Mouse (Mus musculus): ENCODE results near the gene Cntnap2. TPM values are rescaled to one million over a fixed set of nuclear protein-coding genes. Genes with fewer than 3 reads are reported as not detected.

The Cntnap2 gene
- polyA plus RNA-seq, 1 experiment: not detected

GRCm38 (mm10) chr6:45413629-45414028 lies 354.5 kb downstream of the Cntnap2 start:
- Histone ChIP-seq H3K4me2 (ENCODE audit: low read depth) (no peak overlapping the region), H3K79me2 (ENCODE audit: control insufficient read depth, insufficient read depth) (no peaks in the 10 kb centered on the region), H3K27me3 (ENCODE audit: control insufficient read depth, insufficient read depth, insufficient read length) (no peaks in the 10 kb centered on the region), H3K4me3 (no peak overlapping the region), H3ac (ENCODE audit: control insufficient read depth, insufficient read length) (no peak overlapping the region), H3K36me3 (ENCODE audit: control insufficient read depth, insufficient read depth) (no peaks in the 10 kb centered on the region)
- TF ChIP-seq MAX (IDR thresholded peaks at IDR 0.05; ENCODE audit: low read depth) (no peak), MYOD1 (IDR thresholded peaks at IDR 0.05; ENCODE audit: control insufficient read depth in 1 of 3, insufficient read length in 2 of 3, low read depth in 2 of 3) (no peak), TCF3 (IDR thresholded peaks at IDR 0.05; ENCODE audit: insufficient read length, low read depth) (no peak), CEBPB (IDR thresholded peaks at IDR 0.05; ENCODE audit: insufficient read depth, poor library complexity, severe bottlenecking) (no peak), TCF12 (IDR thresholded peaks at IDR 0.05; ENCODE audit: insufficient read depth, poor library complexity, severe bottlenecking) (no peak), REST (IDR thresholded peaks at IDR 0.05; ENCODE audit: insufficient read depth, insufficient read length) (no peak), USF1 (IDR thresholded peaks at IDR 0.05; ENCODE audit: low read depth) (no peak), E2F4 (IDR thresholded peaks at IDR 0.05; ENCODE audit: insufficient read depth) (no peak), POLR2AphosphoS2 (IDR thresholded peaks at IDR 0.05; ENCODE audit: insufficient read length, low read depth) (no peak), POLR2A (IDR thresholded peaks at IDR 0.05; ENCODE audit: insufficient read length, low read depth) (no peak), MYOG (IDR thresholded peaks at IDR 0.05; ENCODE audit: control insufficient read depth in 1 of 3, insufficient read depth in 1 of 3, insufficient read length in 2 of 3, low read depth in 2 of 3) (no peak), SRF (IDR thresholded peaks at IDR 0.05; ENCODE audit: control insufficient read depth, insufficient read length, low read depth) (no peak)

- TF ChIP-seq MYOD1 (IDR thresholded peaks at IDR 0.05; ENCODE audit: control insufficient read depth in 1 of 3, insufficient read length in 2 of 3, low read depth in 2 of 3): no peak
- TF ChIP-seq TCF3 (IDR thresholded peaks at IDR 0.05; ENCODE audit: insufficient read length, low read depth): no peak
- no peak for TF ChIP-seq SRF (IDR thresholded peaks at IDR 0.05; ENCODE audit: control insufficient read depth, insufficient read length, low read depth)
- no peak for TF ChIP-seq MAX (IDR thresholded peaks at IDR 0.05; ENCODE audit: low read depth)
- no peak for TF ChIP-seq E2F4 (IDR thresholded peaks at IDR 0.05; ENCODE audit: insufficient read depth)
- TF ChIP-seq TCF12 (IDR thresholded peaks at IDR 0.05; ENCODE audit: insufficient read depth, poor library complexity, severe bottlenecking): no peak
- no peak for TF ChIP-seq POLR2A (IDR thresholded peaks at IDR 0.05; ENCODE audit: insufficient read length, low read depth)
- TF ChIP-seq MYOG (IDR thresholded peaks at IDR 0.05; ENCODE audit: control insufficient read depth in 1 of 3, insufficient read depth in 1 of 3, insufficient read length in 2 of 3, low read depth in 2 of 3): no peak
- no peak for TF ChIP-seq USF1 (IDR thresholded peaks at IDR 0.05; ENCODE audit: low read depth)
- TF ChIP-seq POLR2AphosphoS2 (IDR thresholded peaks at IDR 0.05; ENCODE audit: insufficient read length, low read depth): no peak
- no peak for TF ChIP-seq REST (IDR thresholded peaks at IDR 0.05; ENCODE audit: insufficient read depth, insufficient read length)
- TF ChIP-seq CEBPB (IDR thresholded peaks at IDR 0.05; ENCODE audit: insufficient read depth, poor library complexity, severe bottlenecking): no peak
- no peak overlapping the region for H3ac ChIP-seq (ENCODE audit: control insufficient read depth, insufficient read length)
- H3K79me2 ChIP-seq (ENCODE audit: control insufficient read depth, insufficient read depth): no peaks in the 10 kb centered on the region
- no peak overlapping the region for H3K4me3 ChIP-seq
- no peaks in the 10 kb centered on the region for H3K27me3 ChIP-seq (ENCODE audit: control insufficient read depth, insufficient read depth, insufficient read length)
- no peak overlapping the region for H3K4me2 ChIP-seq (ENCODE audit: low read depth)
- no peaks in the 10 kb centered on the region for H3K36me3 ChIP-seq (ENCODE audit: control insufficient read depth, insufficient read depth)
Observed at GRCm38 (mm10) chr6:45455424-45455823, 396.3 kb downstream of the Cntnap2 start.

GRCm38 (mm10) chr6:45518221-45518620 lies 459.1 kb downstream of the Cntnap2 start:
- Histone ChIP-seq H3ac (ENCODE audit: control insufficient read depth, insufficient read length) (no peak overlapping the region), H3K36me3 (ENCODE audit: control insufficient read depth, insufficient read depth) (no peaks in the 10 kb centered on the region), H3K27me3 (ENCODE audit: control insufficient read depth, insufficient read depth, insufficient read length) (no peaks in the 10 kb centered on the region), H3K79me2 (ENCODE audit: control insufficient read depth, insufficient read depth) (no peaks in the 10 kb centered on the region), H3K4me2 (ENCODE audit: low read depth) (no peak overlapping the region), H3K4me3 (no peak overlapping the region)
- no peak for TF ChIP-seq TCF3 (IDR thresholded peaks at IDR 0.05; ENCODE audit: insufficient read length, low read depth)
- TF ChIP-seq CEBPB (IDR thresholded peaks at IDR 0.05; ENCODE audit: insufficient read depth, poor library complexity, severe bottlenecking): no peak
- no peak for TF ChIP-seq USF1 (IDR thresholded peaks at IDR 0.05; ENCODE audit: low read depth)
- TF ChIP-seq POLR2A (IDR thresholded peaks at IDR 0.05; ENCODE audit: insufficient read length, low read depth): no peak
- TF ChIP-seq TCF12 (IDR thresholded peaks at IDR 0.05; ENCODE audit: insufficient read depth, poor library complexity, severe bottlenecking): no peak
- TF ChIP-seq MYOG (IDR thresholded peaks at IDR 0.05; ENCODE audit: control insufficient read depth in 1 of 3, insufficient read depth in 1 of 3, insufficient read length in 2 of 3, low read depth in 2 of 3): no peak
- TF ChIP-seq E2F4 (IDR thresholded peaks at IDR 0.05; ENCODE audit: insufficient read depth): no peak
- TF ChIP-seq POLR2AphosphoS2 (IDR thresholded peaks at IDR 0.05; ENCODE audit: insufficient read length, low read depth): no peak
- no peak for TF ChIP-seq SRF (IDR thresholded peaks at IDR 0.05; ENCODE audit: control insufficient read depth, insufficient read length, low read depth)
- no peak for TF ChIP-seq MAX (IDR thresholded peaks at IDR 0.05; ENCODE audit: low read depth)
- no peak for TF ChIP-seq MYOD1 (IDR thresholded peaks at IDR 0.05; ENCODE audit: control insufficient read depth in 1 of 3, insufficient read length in 2 of 3, low read depth in 2 of 3)
- TF ChIP-seq REST (IDR thresholded peaks at IDR 0.05; ENCODE audit: insufficient read depth, insufficient read length): no peak

- TF ChIP-seq CEBPB (IDR thresholded peaks at IDR 0.05; ENCODE audit: insufficient read depth, poor library complexity, severe bottlenecking) (no peak), TCF3 (IDR thresholded peaks at IDR 0.05; ENCODE audit: insufficient read length, low read depth) (no peak), E2F4 (IDR thresholded peaks at IDR 0.05; ENCODE audit: insufficient read depth) (no peak), REST (IDR thresholded peaks at IDR 0.05; ENCODE audit: insufficient read depth, insufficient read length) (no peak), SRF (IDR thresholded peaks at IDR 0.05; ENCODE audit: control insufficient read depth, insufficient read length, low read depth) (no peak), USF1 (IDR thresholded peaks at IDR 0.05; ENCODE audit: low read depth) (no peak), MAX (IDR thresholded peaks at IDR 0.05; ENCODE audit: low read depth) (no peak), TCF12 (IDR thresholded peaks at IDR 0.05; ENCODE audit: insufficient read depth, poor library complexity, severe bottlenecking) (no peak), MYOG (IDR thresholded peaks at IDR 0.05; ENCODE audit: control insufficient read depth in 1 of 3, insufficient read depth in 1 of 3, insufficient read length in 2 of 3, low read depth in 2 of 3) (no peak), POLR2A (IDR thresholded peaks at IDR 0.05; ENCODE audit: insufficient read length, low read depth) (no peak), POLR2AphosphoS2 (IDR thresholded peaks at IDR 0.05; ENCODE audit: insufficient read length, low read depth) (no peak), MYOD1 (IDR thresholded peaks at IDR 0.05; ENCODE audit: control insufficient read depth in 1 of 3, insufficient read length in 2 of 3, low read depth in 2 of 3) (no peak)
Observed at GRCm38 (mm10) chr6:45536999-45537398, 477.8 kb downstream of the Cntnap2 start.

More at GRCm38 (mm10) chr6:45536999-45537398, 477.8 kb downstream of the Cntnap2 start:
- H3K4me3 ChIP-seq: no peak overlapping the region
- no peaks in the 10 kb centered on the region for H3K36me3 ChIP-seq (ENCODE audit: control insufficient read depth, insufficient read depth)
- no peak overlapping the region for H3ac ChIP-seq (ENCODE audit: control insufficient read depth, insufficient read length)
- H3K4me2 ChIP-seq (ENCODE audit: low read depth): no peak overlapping the region
- no peaks in the 10 kb centered on the region for H3K79me2 ChIP-seq (ENCODE audit: control insufficient read depth, insufficient read depth)
- H3K27me3 ChIP-seq (ENCODE audit: control insufficient read depth, insufficient read depth, insufficient read length): no peaks in the 10 kb centered on the region
